Mouse (Mus musculus): ENCODE results near the gene Gse1. TPM values are rescaled to one million over a fixed set of nuclear protein-coding genes. Genes with fewer than 3 reads are reported as not detected.

The Gse1 gene
- total and polyA plus RNA-seq, 3 experiments: 23.6 to 128 (median 66.9) TPM

DNA sequence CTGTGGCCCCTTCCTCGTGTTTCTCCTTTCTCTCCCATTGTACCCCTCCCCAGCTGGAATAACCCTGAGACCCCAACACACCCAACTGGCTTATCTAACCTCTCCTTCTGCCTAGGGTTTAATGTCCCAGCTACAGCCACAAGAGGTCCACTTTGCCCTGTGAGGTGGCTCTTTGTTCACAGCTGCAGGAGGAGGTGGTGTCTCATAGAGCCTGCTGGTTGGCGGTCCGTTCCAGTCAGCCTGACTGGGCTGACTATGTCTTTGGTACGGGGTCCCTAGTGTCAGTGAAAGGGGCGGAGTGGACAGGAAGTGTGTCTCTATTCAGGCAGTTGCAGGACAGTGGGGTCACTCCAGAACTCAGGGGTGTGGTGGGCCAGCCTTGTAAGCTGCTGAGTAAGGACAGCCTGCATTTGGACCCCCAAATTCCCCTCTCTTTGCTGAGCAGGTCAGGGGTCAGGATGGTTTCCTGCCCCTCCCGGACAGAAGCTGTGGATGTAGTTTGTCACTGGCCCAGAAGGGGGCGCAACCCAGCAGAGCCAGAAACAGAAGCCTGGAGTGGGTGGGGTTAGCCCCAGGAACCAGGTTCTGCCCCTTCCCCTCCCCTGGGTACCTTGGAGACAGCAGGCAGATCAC, 136.0 kb downstream of the Gse1 start:
- Histone ChIP-seq H3K36me3 (ENCODE audit: control insufficient read depth in 1 of 2, insufficient read depth in 2 of 2, low read length in 2 of 2) (peaks cover 0 to 10% of the 10 kb centered on the region in 2 experiments; a peak in 2 of 4 replicates), H3K4me3 (ENCODE audit: control insufficient read depth in 1 of 2, insufficient read depth in 1 of 2, low read depth in 2 of 2, low read length in 2 of 2) (no peak overlapping the region), H3K79me2 (ENCODE audit: control insufficient read depth, insufficient read depth, low read length, poor library complexity) (no peaks in the 10 kb centered on the region), H3K27me3 (ENCODE audit: control insufficient read depth in 1 of 2, insufficient read depth in 2 of 2, low read length in 2 of 2) (no peaks in the 10 kb centered on the region), H3K9me3 (replicated peaks; ENCODE audit: insufficient read depth, low read length) (no peaks in the 10 kb centered on the region), H3K9ac (ENCODE audit: control insufficient read depth, low read depth, low read length, poor library complexity, severe bottlenecking) (peak overlapping the region; percentile 37), H3K27ac (ENCODE audit: control insufficient read depth, low read depth, low read length) (peak overlapping the region; percentile 43), H3K4me1 (ENCODE audit: control insufficient read depth in 1 of 2, insufficient read depth in 2 of 2, low read length in 2 of 2) (peaks cover 9 to 16% of the 10 kb centered on the region in 2 experiments; a peak in 3 of 4 replicates)
- TF ChIP-seq NRF1 (IDR thresholded peaks at IDR 0.05; ENCODE audit: insufficient read depth, low read depth, low read length, poor library complexity, severe bottlenecking) (no peak), TCF12 (IDR thresholded peaks at IDR 0.05; ENCODE audit: low read depth, low read length) (no peak), KAT2A (conservative IDR thresholded peaks at IDR 0.05; ENCODE audit: low read depth, low read length) (no peak), TAL1 (IDR thresholded peaks at IDR 0.05; ENCODE audit: low read length) (peak; percentile 21; the same call in 1 of the 2 replicates), GABPA (IDR thresholded peaks at IDR 0.05; ENCODE audit: low read depth, low read length) (no peak), SIN3A (IDR thresholded peaks at IDR 0.05; ENCODE audit: low read length) (no peak), POLR2AphosphoS2 (IDR thresholded peaks at IDR 0.05; ENCODE audit: low read length) (no peak), HCFC1 (IDR thresholded peaks at IDR 0.05; ENCODE audit: low read depth, low read length) (no peak), USF2 (IDR thresholded peaks at IDR 0.05; ENCODE audit: borderline replicate concordance in 1 of 2, insufficient read depth in 1 of 2, low read depth in 1 of 2, low read length in 2 of 2) (no peak), CTCF (IDR thresholded peaks at IDR 0.05 in 2 of 3, conservative IDR thresholded peaks at IDR 0.05 in 1 of 3; ENCODE audit: control insufficient read depth in 1 of 3, insufficient read depth in 1 of 3, low read depth in 2 of 3, low read length in 3 of 3, poor library complexity in 1 of 3, severe bottlenecking in 1 of 3) (peak; percentile 78 to 89 (median 78)), ZC3H11A (IDR thresholded peaks at IDR 0.05; ENCODE audit: low read depth, low read length) (peak; percentile 61), SMC3 (IDR thresholded peaks at IDR 0.05; ENCODE audit: low read depth, low read length) (peak; percentile 75), RAD21 (IDR thresholded peaks at IDR 0.05; ENCODE audit: low read depth, low read length) (peak; percentile 47), MAZ (IDR thresholded peaks at IDR 0.05; ENCODE audit: low read depth, low read length) (peak; percentile 66; the same call in 1 of the 2 replicates)
- peak; percentile 65 for DNase-seq (ENCODE audit: low read depth, low spot score)

DNA sequence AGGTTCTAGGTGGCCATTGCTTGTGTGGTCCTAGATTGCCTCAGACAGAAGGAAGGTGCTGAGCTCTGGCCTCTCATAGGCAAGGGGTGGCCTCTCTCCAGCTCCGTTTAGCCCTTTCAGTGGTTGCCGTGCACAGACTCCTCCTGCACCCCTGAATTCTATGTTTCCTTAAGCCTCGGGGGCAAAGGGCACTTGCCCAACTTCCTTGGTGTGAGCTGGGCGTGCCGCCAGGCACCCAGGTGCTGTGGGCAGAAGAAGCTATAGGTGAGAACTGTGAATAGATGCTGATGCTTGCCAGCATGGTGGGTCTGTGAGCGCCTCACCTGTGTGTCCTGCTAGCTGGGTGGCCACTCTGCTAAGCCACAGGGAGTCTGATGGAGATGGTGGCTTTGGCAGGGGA, 138.6 kb downstream of the Gse1 start:
- Histone ChIP-seq H3K36me3 (ENCODE audit: control insufficient read depth in 1 of 2, insufficient read depth in 2 of 2, low read length in 2 of 2) (peaks cover 0 to 24% of the 10 kb centered on the region in 2 experiments; a peak in 2 of 4 replicates), H3K79me2 (ENCODE audit: control insufficient read depth, insufficient read depth, low read length, poor library complexity) (peaks cover 5% of the 10 kb centered on the region), H3K27ac (ENCODE audit: control insufficient read depth, low read depth, low read length) (no peak overlapping the region), H3K9me3 (replicated peaks; ENCODE audit: insufficient read depth, low read length) (no peaks in the 10 kb centered on the region), H3K27me3 (ENCODE audit: control insufficient read depth in 1 of 2, insufficient read depth in 2 of 2, low read length in 2 of 2) (no peaks in the 10 kb centered on the region), H3K4me1 (ENCODE audit: control insufficient read depth in 1 of 2, insufficient read depth in 2 of 2, low read length in 2 of 2) (peaks cover 18 to 38% of the 10 kb centered on the region in 2 experiments), H3K9ac (ENCODE audit: control insufficient read depth, low read depth, low read length, poor library complexity, severe bottlenecking) (no peak overlapping the region), H3K4me3 (ENCODE audit: control insufficient read depth in 1 of 2, insufficient read depth in 1 of 2, low read depth in 2 of 2, low read length in 2 of 2) (no peak overlapping the region)
- no peak for TF ChIP-seq SIN3A (IDR thresholded peaks at IDR 0.05; ENCODE audit: low read length)
- no peak for TF ChIP-seq CTCF (IDR thresholded peaks at IDR 0.05 in 2 of 3, conservative IDR thresholded peaks at IDR 0.05 in 1 of 3; ENCODE audit: control insufficient read depth in 1 of 3, insufficient read depth in 1 of 3, low read depth in 2 of 3, low read length in 3 of 3, poor library complexity in 1 of 3, severe bottlenecking in 1 of 3)
- no peak for TF ChIP-seq POLR2AphosphoS2 (IDR thresholded peaks at IDR 0.05; ENCODE audit: low read length)
- TF ChIP-seq USF2 (IDR thresholded peaks at IDR 0.05; ENCODE audit: borderline replicate concordance in 1 of 2, insufficient read depth in 1 of 2, low read depth in 1 of 2, low read length in 2 of 2): no peak
- TF ChIP-seq NRF1 (IDR thresholded peaks at IDR 0.05; ENCODE audit: insufficient read depth, low read depth, low read length, poor library complexity, severe bottlenecking): no peak
- TF ChIP-seq BHLHE40 (IDR thresholded peaks at IDR 0.05; ENCODE audit: borderline replicate concordance, low read depth, low read length): no peak
- TF ChIP-seq ZKSCAN1 (IDR thresholded peaks at IDR 0.05; ENCODE audit: low read depth, low read length): no peak
- TF ChIP-seq UBTF (IDR thresholded peaks at IDR 0.05; ENCODE audit: borderline replicate concordance, insufficient read depth, low read depth, low read length): no peak
- no peak for TF ChIP-seq TAL1 (IDR thresholded peaks at IDR 0.05; ENCODE audit: low read length)
- TF ChIP-seq CHD2 (IDR thresholded peaks at IDR 0.05; ENCODE audit: low read length): no peak
- TF ChIP-seq MAX (IDR thresholded peaks at IDR 0.05; ENCODE audit: low read length): no peak
- TF ChIP-seq E2F4 (IDR thresholded peaks at IDR 0.05; ENCODE audit: borderline replicate concordance, low read depth, low read length): no peak
- no peak for TF ChIP-seq GABPA (IDR thresholded peaks at IDR 0.05; ENCODE audit: low read depth, low read length)
- DNase-seq (ENCODE audit: low read depth, low spot score): no peak

Data from MEL (cell line).